Mouse (Mus musculus): Measurements from ENCODE around the gene H2-DMa. TPM values are rescaled to one million over a fixed set of nuclear protein-coding genes. Genes with fewer than 3 reads are reported as not detected.

H2-DMa gene
- polyA plus RNA-seq, 1 experiment, result 13.6 TPM

DNA sequence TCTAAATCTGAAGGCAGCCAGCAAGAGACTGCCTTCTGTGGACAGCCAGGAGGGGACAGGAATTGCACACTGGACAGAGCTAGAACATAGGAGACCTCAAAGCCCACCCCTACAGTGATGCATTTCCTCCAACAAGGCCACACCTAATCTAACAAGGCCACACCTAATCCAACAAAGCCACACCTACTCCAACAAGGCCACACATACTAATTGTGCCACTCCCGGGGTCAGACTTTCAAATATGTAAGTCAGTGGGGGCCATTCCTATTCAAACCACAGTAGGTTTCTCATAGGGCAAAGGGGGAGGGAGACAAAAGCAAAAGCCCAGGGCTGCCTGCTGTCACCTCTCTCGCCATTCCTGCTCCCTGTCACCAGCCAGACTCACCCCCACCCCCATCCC lies 32.0 kb upstream of the H2-DMa start:
- Histone ChIP-seq H3K27ac (ENCODE audit: insufficient read depth, low read length) (no peak overlapping the region), H3K4me1 (ENCODE audit: control insufficient read depth, insufficient read depth, low read length) (no peaks in the 10 kb centered on the region), H3K27me3 (ENCODE audit: control insufficient read depth, insufficient read depth, low read length) (no peaks in the 10 kb centered on the region), H3K4me3 (replicated peaks; ENCODE audit: insufficient read depth, low read depth, low read length) (no peak overlapping the region)
- 28% methylated on average over 2 of the region's 2 CpGs for WGBS
- TF ChIP-seq POLR2A (IDR thresholded peaks at IDR 0.05; ENCODE audit: borderline replicate concordance, insufficient read depth, low read length) (no peak), CTCF (IDR thresholded peaks at IDR 0.05; ENCODE audit: borderline replicate concordance, insufficient read depth, low read depth, low read length) (no peak)
- DNase-seq, result no peak

- no peak for DNase-seq
- no peak overlapping the region for H3K4me3 ChIP-seq (replicated peaks; ENCODE audit: insufficient read depth, low read depth, low read length)
- H3K27ac ChIP-seq (ENCODE audit: insufficient read depth, low read length), result no peak overlapping the region
- H3K4me1 ChIP-seq (ENCODE audit: control insufficient read depth, insufficient read depth, low read length), result no peaks in the 10 kb centered on the region
- H3K27me3 ChIP-seq (ENCODE audit: control insufficient read depth, insufficient read depth, low read length), result no peaks in the 10 kb centered on the region
- no peak for TF ChIP-seq POLR2A (IDR thresholded peaks at IDR 0.05; ENCODE audit: borderline replicate concordance, insufficient read depth, low read length)
- TF ChIP-seq CTCF (IDR thresholded peaks at IDR 0.05; ENCODE audit: borderline replicate concordance, insufficient read depth, low read depth, low read length), result no peak
- WGBS, result 72% methylated on average over 11 of the region's 11 CpGs
These were observed 31.2 kb upstream of the H2-DMa start for GRCm38 (mm10) chr17:34088124-34088523.

GRCm38 (mm10) chr17:34090923-34091322 lies 28.4 kb upstream of the H2-DMa start:
- H3K27me3 ChIP-seq (ENCODE audit: control insufficient read depth, insufficient read depth, low read length), result no peaks in the 10 kb centered on the region
- H3K27ac ChIP-seq (ENCODE audit: insufficient read depth, low read length), result no peak overlapping the region
- WGBS, result 43% methylated on average over 7 of the region's 7 CpGs
- no peak overlapping the region for H3K4me3 ChIP-seq (replicated peaks; ENCODE audit: insufficient read depth, low read depth, low read length)
- TF ChIP-seq POLR2A (IDR thresholded peaks at IDR 0.05; ENCODE audit: borderline replicate concordance, insufficient read depth, low read length), result no peak
- TF ChIP-seq CTCF (IDR thresholded peaks at IDR 0.05; ENCODE audit: borderline replicate concordance, insufficient read depth, low read depth, low read length), result no peak
- no peaks in the 10 kb centered on the region for H3K4me1 ChIP-seq (ENCODE audit: control insufficient read depth, insufficient read depth, low read length)
- no peak for DNase-seq

GRCm38 (mm10) chr17:34092197-34092875 lies 27.0 kb upstream of the H2-DMa start, which contains the start of gene H2-Oa:
Gene H2-Oa (plus strand): TSS chr17:34092340.
- H3K27me3 ChIP-seq (ENCODE audit: control insufficient read depth, insufficient read depth, low read length), result no peaks in the 10 kb centered on the region
- no peak within 1 kb of the TSS for H3K27ac ChIP-seq (ENCODE audit: insufficient read depth, low read length)
- 45% methylated on average over 11 of the region's 11 CpGs for WGBS
- TF ChIP-seq CTCF (IDR thresholded peaks at IDR 0.05; ENCODE audit: borderline replicate concordance, insufficient read depth, low read depth, low read length), result no peak
- no peak for TF ChIP-seq POLR2A (IDR thresholded peaks at IDR 0.05; ENCODE audit: borderline replicate concordance, insufficient read depth, low read length)
- no peaks in the 10 kb centered on the region for H3K4me1 ChIP-seq (ENCODE audit: control insufficient read depth, insufficient read depth, low read length)
- no peak for DNase-seq
- H3K4me3 ChIP-seq (replicated peaks; ENCODE audit: insufficient read depth, low read depth, low read length), result no peak within 1 kb of the TSS

DNA sequence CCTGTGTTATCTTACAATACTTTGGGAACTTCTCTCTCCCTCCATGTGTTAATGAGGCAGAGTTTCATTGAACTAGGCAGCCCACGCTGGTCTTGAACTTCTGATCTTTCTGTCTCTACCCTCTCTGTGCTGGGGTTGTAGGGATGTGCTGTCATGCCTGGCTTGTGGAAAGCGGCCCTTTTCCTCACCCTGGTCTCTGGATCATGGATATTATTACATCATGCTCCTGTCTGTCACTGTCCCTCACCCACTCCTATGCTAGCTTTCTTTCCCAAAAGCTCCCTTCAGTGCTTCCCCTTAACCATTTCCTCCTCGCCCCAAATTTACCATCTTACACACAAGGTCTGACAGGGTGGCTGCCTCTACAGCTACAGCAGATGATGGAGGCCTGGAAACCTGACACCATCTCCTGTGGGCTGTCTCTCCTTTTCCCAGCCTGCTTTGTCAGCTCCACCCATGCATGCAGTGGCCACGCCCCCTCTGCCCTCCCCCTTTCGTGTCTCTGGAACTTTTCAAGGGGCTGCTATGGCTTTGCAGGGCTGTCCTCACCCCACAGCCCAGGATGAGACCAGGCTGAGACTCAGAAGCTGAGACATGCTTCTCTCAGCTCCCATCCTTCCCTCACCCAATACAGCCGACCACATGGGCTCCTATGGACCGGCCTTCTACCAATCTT lies 26.0 kb upstream of the H2-DMa start:
- no peak overlapping the region for H3K27ac ChIP-seq (ENCODE audit: insufficient read depth, low read length)
- no peak overlapping the region for H3K4me3 ChIP-seq (replicated peaks; ENCODE audit: insufficient read depth, low read depth, low read length)
- H3K27me3 ChIP-seq (ENCODE audit: control insufficient read depth, insufficient read depth, low read length), result no peaks in the 10 kb centered on the region
- no peak for DNase-seq
- TF ChIP-seq POLR2A (IDR thresholded peaks at IDR 0.05; ENCODE audit: borderline replicate concordance, insufficient read depth, low read length) (no peak), CTCF (IDR thresholded peaks at IDR 0.05; ENCODE audit: borderline replicate concordance, insufficient read depth, low read depth, low read length) (no peak)
- WGBS, result 27% methylated on average over 7 of the region's 7 CpGs
- no peaks in the 10 kb centered on the region for H3K4me1 ChIP-seq (ENCODE audit: control insufficient read depth, insufficient read depth, low read length)

DNA sequence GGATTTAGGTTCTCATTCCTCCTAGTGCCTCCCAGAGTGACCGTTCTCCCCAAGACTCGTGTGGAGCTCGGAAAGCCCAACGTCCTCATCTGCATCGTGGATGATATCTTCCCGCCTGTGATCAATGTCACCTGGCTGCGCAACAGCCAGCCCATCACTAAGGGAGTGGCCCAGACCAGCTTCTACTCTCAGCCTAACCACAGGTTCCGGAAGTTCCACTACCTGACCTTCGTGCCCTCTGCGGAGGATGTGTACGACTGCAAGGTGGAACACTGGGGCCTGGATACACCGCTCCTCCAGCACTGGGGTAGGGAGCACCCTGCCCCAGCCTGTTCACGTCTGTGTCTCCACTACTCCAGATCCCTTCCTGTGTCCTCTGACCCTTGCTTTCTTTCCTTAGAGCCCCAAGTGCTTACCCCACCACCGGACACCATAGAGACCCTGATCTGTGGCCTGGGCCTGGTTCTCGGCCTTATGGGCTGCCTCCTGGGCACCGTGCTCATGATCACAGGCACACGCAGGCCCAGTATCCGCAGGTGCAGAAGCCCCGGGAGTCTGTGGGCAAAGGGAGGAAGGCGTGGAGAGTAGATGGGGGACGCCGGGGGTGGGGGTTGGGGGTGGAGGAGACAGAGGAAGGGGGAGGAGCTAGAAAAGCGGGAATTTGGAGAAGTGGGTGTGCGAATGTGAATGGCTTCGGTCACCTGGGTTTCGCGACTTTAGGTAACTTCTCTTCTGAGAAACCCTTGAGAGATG lies 24.9 kb upstream of the H2-DMa start:
- 84% methylated on average over 27 of the region's 27 CpGs for WGBS

DNA sequence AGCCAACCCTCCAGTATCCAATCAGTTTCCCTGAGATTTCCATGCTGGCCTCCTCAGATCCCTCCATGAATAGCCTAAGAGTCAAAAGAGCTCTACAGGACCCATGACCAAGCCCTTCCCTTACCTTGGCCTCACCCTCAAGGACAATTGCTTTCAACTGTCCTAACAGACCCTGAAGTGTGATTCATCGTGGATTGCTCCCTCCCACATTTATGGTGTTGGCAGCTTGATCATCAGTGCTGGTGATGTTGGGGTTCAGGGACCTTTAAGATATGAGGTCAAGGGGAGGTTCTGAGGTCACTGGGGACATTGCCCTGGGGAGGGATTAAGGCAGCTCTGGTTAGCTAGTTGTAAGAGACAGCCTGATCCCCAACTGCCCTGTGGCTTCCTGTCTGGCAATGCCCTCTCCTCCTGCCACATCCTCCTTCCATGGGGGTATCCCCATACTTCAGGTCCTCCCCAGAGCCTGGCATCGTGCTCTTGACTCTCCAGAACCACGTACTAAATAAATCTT lies 22.8 kb upstream of the H2-DMa start:
- Histone ChIP-seq H3K27me3 (ENCODE audit: control insufficient read depth, insufficient read depth, low read length) (no peaks in the 10 kb centered on the region), H3K27ac (ENCODE audit: insufficient read depth, low read length) (no peak overlapping the region), H3K4me3 (replicated peaks; ENCODE audit: insufficient read depth, low read depth, low read length) (no peak overlapping the region), H3K4me1 (ENCODE audit: control insufficient read depth, insufficient read depth, low read length) (no peaks in the 10 kb centered on the region)
- no peak for DNase-seq
- TF ChIP-seq CTCF (IDR thresholded peaks at IDR 0.05; ENCODE audit: borderline replicate concordance, insufficient read depth, low read depth, low read length) (no peak), POLR2A (IDR thresholded peaks at IDR 0.05; ENCODE audit: borderline replicate concordance, insufficient read depth, low read length) (no peak)
- 68% methylated on average over 3 of the region's 3 CpGs for WGBS

More for the DNA sequence above, 24.9 kb upstream of the H2-DMa start:
- Histone ChIP-seq H3K27ac (ENCODE audit: insufficient read depth, low read length) (no peak overlapping the region), H3K27me3 (ENCODE audit: control insufficient read depth, insufficient read depth, low read length) (no peaks in the 10 kb centered on the region), H3K4me3 (replicated peaks; ENCODE audit: insufficient read depth, low read depth, low read length) (no peak overlapping the region), H3K4me1 (ENCODE audit: control insufficient read depth, insufficient read depth, low read length) (no peaks in the 10 kb centered on the region)
- no peak for DNase-seq
- TF ChIP-seq CTCF (IDR thresholded peaks at IDR 0.05; ENCODE audit: borderline replicate concordance, insufficient read depth, low read depth, low read length) (no peak), POLR2A (IDR thresholded peaks at IDR 0.05; ENCODE audit: borderline replicate concordance, insufficient read depth, low read length) (no peak)
